Mouse (Mus musculus) E14TG2a.4 (cell line): ENCODE results near the gene Smox.

ENCODE experiments used
- CTCF ChIP-seq: conservative IDR thresholded peaks from 2 replicates; pipeline ENCODE4 v1.5.1; 2014; ENCODE audit warnings: low read length
- NANOG ChIP-seq: IDR thresholded peaks from 2 replicates; pipeline ENCODE4 v1.6.1; 2014; ENCODE audit warnings: borderline replicate concordance, low read length, mixed read lengths
- POU5F1 ChIP-seq: IDR thresholded peaks from 2 replicates; pipeline ENCODE4 v1.6.1; 2014; ENCODE audit warnings: low read length, borderline replicate concordance

GRCm38 (mm10) chr2:131487337-131487736 lies 4.0 kb upstream of the Smox start:
- TF ChIP-seq CTCF: no peak
- TF ChIP-seq POU5F1: no peak
- TF ChIP-seq NANOG: no peak
